Mouse (Mus musculus) embryonic facial prominence, embryonic 10.5 days (tissue): Measurements from ENCODE around the gene Nmnat3. TPM values are rescaled to one million over a fixed set of nuclear protein-coding genes. Genes with fewer than 3 reads are reported as not detected.

Experiments
- DNase-seq: peaks from one replicate; pipeline ENCODE4 v3.0.0-alpha.2; 2017; ENCODE audit warnings: low spot score
- H3K27ac ChIP-seq: fragments of 300-500 bp; sonication (generic); replicated peaks from 2 replicates; pipeline ENCODE4 v1.5.1; 2016; ENCODE audit warnings: mild to moderate bottlenecking
- H3K27me3 ChIP-seq: fragments of 300-500 bp; sonication (generic); replicated peaks from 2 replicates; pipeline ENCODE4 v1.6.1; 2016; ENCODE audit warnings: low read depth, mild to moderate bottlenecking; ENCODE audit not compliant: poor library complexity, severe bottlenecking
- H3K36me3 ChIP-seq: fragments of 300-500 bp; sonication (generic); replicated peaks from 2 replicates; pipeline ENCODE4 v1.6.1; 2016; ENCODE audit warnings: mild to moderate bottlenecking, moderate library complexity
- H3K4me1 ChIP-seq: fragments of 300-500 bp; sonication (generic); 2 replicates; pipeline ENCODE4 v1.6.1; 2016
- H3K4me3 ChIP-seq: fragments of 300-500 bp; sonication (generic); 2 replicates; pipeline ENCODE4 v1.5.1; 2016; ENCODE audit warnings: mild to moderate bottlenecking, moderate library complexity
- H3K9me3 ChIP-seq: fragments of 300-500 bp; sonication (generic); 2 replicates; pipeline ENCODE4 v1.6.1; 2016; ENCODE audit warnings: mild to moderate bottlenecking
- WGBS: fragments of 180-500 bp; shearing (Covaris S2); methylation state at CpG from one replicate; pipeline ENCODE4 v1.1.7; 2016; 5-methylcytosine and 5-hydroxymethylcytosine counted together
- polyA plus RNA-seq: library from polyadenylated mRNA; unstranded; fragments of >200 nt; fragmentation: Nextera tagmentation; extraction: Ambion mirVana; gene quantifications from 2 replicates; pipeline ENCODE4 v1.2.1, GENCODE M21; 2016

Nmnat3 gene
- polyA plus RNA-seq, 1 experiment from 2014 or later = 3.4 TPM

DNA sequence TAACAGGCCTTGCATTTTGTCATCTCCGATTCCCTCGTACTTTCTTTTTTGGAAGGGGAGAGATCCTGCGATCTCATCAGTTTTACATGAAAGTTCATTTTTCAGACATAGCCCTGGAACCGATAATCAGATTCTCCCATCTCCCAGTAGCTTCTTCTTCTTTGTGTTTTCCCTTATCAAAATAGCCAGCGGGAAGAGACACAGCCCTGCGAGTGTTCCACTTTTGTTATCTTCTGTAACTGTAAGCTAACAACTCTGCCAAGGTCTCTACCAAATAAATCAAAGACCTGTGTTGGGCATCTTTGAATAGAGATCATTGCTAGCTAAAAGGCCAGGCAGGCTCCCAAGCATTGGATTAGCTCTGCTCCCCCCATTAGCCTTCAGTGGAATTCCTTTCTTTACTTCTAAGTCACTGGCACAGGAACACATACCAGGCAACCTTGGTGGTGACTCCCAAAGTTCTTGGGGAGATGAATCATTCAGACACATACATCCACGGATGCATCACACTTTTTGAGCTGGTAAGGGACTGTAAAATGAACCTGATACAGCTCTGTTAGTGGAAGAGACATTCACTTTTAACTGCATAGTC is 26.9 kb downstream of the Nmnat3 start:
- Histone ChIP-seq H3K36me3 (no peaks in the 10 kb centered on the region), H3K9me3 (no peaks in the 10 kb centered on the region), H3K27me3 (no peaks in the 10 kb centered on the region), H3K4me3 (no peak overlapping the region), H3K27ac (no peak overlapping the region), H3K4me1 (peaks cover 5% of the 10 kb centered on the region)
- 90% methylated on average over 7 of the region's 7 CpGs for WGBS
- no peak for DNase-seq

DNA sequence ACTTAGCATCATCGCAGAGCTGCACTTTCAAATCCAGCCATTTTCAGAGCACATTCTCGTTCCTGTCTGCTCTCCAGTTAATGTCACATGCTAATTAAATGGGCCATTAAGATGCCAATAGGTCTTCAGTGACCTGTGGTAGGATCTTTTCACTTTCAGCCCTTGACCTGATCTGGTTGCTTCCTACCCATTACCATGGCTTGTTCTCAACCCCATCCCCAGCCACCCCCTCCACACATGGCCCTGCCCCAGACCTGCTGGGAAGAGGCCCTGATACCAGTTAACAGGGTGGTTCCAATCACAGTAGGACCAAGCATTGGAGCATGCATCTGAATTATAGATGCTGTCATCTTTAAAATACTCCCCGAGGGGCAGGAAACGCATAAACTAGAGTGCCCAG is 30.7 kb downstream of the Nmnat3 start:
- WGBS = 80% methylated on average over 4 of the region's 4 CpGs
- no peak for DNase-seq
- H3K27ac ChIP-seq = no peak overlapping the region
- peaks cover 3% of the 10 kb centered on the region; the same call in 1 of the 2 replicates for H3K9me3 ChIP-seq
- no peaks in the 10 kb centered on the region for H3K27me3 ChIP-seq
- H3K4me3 ChIP-seq = no peak overlapping the region
- H3K36me3 ChIP-seq = no peaks in the 10 kb centered on the region
- H3K4me1 ChIP-seq = peaks cover 5% of the 10 kb centered on the region

DNA sequence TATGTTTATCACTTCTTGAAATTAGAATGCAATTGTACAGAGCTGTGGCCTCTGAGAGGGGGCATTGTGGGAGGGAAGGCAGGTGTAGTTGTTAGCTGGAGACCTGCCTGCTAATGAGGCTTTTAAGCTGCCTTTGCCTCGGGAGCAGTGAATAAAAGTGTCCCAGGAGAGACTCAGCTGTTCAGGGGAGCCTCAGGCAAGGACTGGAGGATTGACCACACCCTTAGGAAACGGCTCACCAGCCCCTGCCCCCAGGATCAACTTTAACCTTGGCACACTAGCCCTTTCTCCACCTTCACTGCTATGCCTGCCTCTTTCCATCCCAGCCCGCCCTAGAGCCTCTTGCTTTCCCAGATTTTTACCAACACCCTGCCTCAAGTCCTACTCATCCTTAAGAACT is 31.6 kb downstream of the Nmnat3 start:
- Histone ChIP-seq H3K27ac (no peak overlapping the region), H3K36me3 (no peaks in the 10 kb centered on the region), H3K4me1 (peaks cover 5% of the 10 kb centered on the region), H3K4me3 (no peak overlapping the region), H3K9me3 (peaks cover 3% of the 10 kb centered on the region; the same call in 1 of the 2 replicates), H3K27me3 (no peaks in the 10 kb centered on the region)
- WGBS = 42% methylated on average over 3 of the region's 3 CpGs
- DNase-seq = no peak

DNA sequence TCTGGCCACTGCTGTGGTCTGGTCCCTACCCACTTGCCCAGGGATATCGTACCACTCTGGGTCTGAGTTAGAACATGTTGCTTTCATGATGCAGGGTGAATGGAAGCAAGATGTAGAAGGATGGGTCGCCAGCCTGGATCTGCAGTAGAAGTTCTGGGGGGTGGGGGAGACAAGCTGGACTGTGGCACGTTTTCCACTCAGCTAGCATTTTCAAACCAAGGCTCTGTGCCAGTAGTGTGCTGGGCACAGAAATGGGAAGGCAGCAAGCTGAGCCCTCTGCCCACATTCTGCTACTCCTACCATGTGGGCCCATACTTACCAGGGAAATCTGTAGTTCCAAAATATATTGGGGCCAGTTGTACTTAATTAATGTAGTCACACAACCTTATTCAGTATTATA is 33.5 kb downstream of the Nmnat3 start:
- 91% methylated on average over 3 of the region's 3 CpGs for WGBS
- Histone ChIP-seq H3K36me3 (no peaks in the 10 kb centered on the region), H3K4me3 (no peak overlapping the region), H3K27me3 (no peaks in the 10 kb centered on the region), H3K27ac (no peak overlapping the region), H3K4me1 (peaks cover 5% of the 10 kb centered on the region), H3K9me3 (peaks cover 3% of the 10 kb centered on the region; the same call in 1 of the 2 replicates)
- DNase-seq = no peak

DNA sequence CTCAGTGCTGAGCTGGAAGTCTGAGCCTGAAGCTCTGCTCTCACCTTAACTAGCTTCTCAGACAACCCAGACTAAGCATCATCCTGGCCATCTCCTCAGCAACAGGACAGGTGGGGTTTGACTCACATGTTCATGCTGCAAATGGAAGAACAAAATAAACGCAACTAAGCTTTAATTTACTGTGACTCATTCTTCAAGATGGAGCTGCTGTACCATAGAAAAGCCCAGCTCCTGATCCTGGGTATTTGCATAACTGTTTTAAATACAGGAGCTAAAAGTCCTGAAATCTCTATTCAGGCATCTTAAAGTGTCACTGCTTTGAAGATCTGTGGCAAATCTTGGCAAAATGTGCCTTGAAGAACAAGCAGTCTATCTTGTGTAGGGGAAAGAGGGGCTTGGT is 38.9 kb downstream of the Nmnat3 start:
- H3K4me3 ChIP-seq = no peak overlapping the region
- H3K4me1 ChIP-seq = peaks cover 20% of the 10 kb centered on the region
- peaks cover 3% of the 10 kb centered on the region; the same call in 1 of the 2 replicates for H3K9me3 ChIP-seq
- DNase-seq = no peak
- H3K27ac ChIP-seq = no peak overlapping the region
- no peaks in the 10 kb centered on the region for H3K27me3 ChIP-seq
- 82% methylated on average over 1 of the region's 1 CpGs for WGBS
- H3K36me3 ChIP-seq = no peaks in the 10 kb centered on the region

DNA sequence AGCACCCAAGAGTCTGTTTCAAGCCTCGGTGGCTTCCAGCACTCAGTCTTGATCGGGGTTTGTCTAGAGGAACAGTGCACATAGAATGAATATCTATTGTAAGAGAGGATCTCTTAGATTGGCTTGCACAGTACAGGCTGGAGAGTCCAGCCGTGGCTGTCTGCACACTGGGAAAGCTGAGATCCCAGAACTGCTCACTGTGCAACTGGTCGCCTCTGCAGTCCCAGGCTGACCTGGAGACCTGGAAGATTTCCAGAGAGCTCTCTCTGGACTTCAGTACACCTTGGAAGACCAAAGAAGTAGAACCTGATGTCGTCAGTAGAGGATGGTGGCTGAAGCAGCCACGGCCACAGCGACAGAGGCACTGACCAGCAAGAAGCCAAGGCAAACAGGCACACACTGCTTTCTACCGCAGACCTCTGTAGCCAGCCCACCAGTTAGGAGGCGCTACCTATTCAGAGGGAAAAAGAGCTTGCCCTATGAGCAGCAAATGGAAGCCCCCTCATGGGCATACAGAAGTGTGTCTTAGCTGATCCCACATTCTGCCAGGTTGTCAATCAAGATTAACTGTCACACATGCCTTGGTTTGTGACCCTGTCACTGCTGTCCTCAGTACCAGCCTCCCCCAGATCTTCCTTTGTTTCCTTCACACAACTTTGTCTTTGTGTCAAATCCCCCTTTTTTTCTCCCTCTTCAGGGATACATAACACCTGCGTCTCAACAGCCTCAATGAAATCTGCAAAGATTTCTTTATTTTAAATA is 41.4 kb downstream of the Nmnat3 start:
- Histone ChIP-seq H3K27me3 (no peaks in the 10 kb centered on the region), H3K4me3 (no peak overlapping the region), H3K27ac (no peak overlapping the region), H3K4me1 (peaks cover 20% of the 10 kb centered on the region), H3K9me3 (no peaks in the 10 kb centered on the region), H3K36me3 (no peaks in the 10 kb centered on the region)
- DNase-seq = no peak
- 80% methylated on average over 10 of the region's 10 CpGs for WGBS

DNA sequence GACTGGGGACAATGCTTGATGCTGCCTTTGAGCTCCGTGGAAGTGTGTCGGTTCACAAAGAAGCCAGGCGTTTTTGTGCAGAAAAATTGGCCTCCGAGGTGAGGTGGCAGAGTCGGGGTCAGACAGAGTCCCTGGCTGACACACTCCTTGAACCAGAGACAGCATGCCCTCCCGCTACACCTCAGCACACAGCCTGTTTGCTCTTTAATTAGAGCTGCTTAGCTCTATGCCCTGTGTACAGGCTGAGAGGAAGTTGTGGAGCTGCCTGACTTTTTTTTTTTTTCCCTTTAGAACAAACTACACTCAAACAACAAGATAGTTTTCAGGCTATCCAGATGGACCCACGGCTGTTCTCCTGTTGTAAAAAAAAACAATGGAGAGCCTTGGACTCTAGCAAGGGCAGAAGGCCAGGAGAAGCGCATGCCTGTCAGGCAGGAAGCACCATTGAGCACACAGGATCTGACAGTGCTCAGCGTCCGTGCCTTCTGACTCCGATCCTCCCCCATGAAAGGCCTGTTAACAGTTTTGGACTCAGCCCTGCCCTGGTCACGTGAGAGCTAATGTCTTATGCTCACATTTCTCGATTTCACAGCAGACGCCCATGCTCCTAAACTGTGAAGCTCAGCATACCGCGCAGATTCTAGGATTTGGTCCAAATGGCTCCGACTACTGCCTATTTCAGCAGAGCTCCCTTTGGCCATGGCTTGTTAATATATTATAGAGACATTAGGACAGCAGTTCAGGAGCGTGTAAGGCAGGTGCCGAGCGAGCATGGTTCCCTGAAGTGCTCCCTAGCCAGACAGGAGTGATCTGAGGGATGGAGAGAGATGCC is 42.3 kb downstream of the Nmnat3 start:
- H3K4me1 ChIP-seq = peaks cover 20% of the 10 kb centered on the region
- no peaks in the 10 kb centered on the region for H3K9me3 ChIP-seq
- WGBS = 59% methylated on average over 20 of the region's 20 CpGs
- no peak overlapping the region for H3K27ac ChIP-seq
- no peak for DNase-seq
- H3K27me3 ChIP-seq = no peaks in the 10 kb centered on the region
- H3K4me3 ChIP-seq = no peak overlapping the region
- H3K36me3 ChIP-seq = no peaks in the 10 kb centered on the region

DNA sequence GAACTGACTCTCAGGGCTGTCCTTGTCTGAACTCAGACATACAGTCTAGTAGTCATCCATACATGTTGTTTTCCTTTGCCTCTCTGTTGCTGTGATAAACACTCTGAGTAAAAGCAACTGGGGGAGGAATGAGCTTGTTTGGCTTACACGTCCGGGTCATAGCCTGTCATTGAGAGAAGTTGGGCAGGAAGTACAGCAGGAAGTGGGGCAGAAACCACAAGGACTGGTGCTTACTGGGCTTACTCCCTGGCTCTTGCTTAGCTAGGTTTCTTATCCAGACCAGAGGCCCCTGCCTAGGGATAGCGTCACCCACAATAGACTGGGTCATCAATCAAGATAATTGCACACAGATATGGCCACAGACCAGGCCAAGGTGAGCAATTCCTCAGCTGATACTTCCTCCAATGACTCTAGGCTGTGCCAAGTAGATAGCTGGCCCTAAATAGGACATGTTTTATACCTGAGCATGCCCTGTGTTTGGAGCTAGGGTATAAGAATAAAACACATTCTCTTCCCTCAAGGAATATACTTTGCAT is 46.1 kb downstream of the Nmnat3 start:
- WGBS = 88% methylated on average over 3 of the region's 3 CpGs
- Histone ChIP-seq H3K9me3 (no peaks in the 10 kb centered on the region), H3K4me3 (no peak overlapping the region), H3K4me1 (peaks cover 24% of the 10 kb centered on the region), H3K27ac (no peak overlapping the region), H3K27me3 (no peaks in the 10 kb centered on the region), H3K36me3 (no peaks in the 10 kb centered on the region)
- DNase-seq = no peak

DNA sequence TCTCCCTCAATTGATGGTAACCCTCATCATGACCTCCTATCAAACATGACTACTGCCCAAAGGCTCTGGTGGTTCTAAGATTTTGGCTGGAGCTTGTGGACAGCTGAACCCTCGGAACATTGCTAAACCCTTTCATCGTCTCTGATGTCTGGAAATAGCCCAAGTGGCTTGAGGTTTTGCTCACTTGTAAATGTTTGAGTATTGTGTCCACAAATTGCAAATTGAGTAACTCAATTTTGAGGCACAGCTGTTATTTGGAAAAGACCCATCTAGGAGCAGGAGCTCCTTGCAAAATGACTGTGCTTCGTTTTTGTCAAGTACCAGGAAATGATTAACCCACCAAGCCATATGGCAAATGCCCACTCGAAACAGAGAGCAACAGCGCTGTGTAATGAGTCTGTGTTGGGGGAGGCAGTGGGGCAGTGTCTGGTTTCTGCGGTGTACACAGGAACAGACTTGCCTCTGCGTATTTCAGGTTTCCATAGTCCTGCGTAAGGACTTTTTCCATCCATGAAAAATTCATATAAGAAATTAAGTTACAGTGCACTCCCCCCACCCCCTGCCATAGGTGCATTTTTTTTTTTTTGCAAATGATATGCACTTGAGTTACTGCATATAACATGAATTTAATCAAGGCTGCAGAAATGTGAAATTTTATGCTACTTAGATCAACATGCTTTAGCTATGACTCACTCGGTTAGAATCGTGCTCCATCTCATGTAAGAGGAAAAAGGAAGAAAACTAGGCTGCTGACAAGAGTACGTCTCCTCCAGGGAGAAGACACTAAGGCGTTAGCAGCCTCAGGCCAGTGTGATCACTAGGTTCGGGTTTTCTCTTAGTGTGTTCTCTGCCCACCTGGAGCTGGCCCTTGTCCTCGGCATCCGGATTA is 50.9 kb downstream of the Nmnat3 start:
- Histone ChIP-seq H3K36me3 (no peaks in the 10 kb centered on the region), H3K9me3 (no peaks in the 10 kb centered on the region), H3K4me3 (no peak overlapping the region), H3K4me1 (0 out of 2 replicates have a peak, but pooled peaks cover 4% of the 10 kb centered on the region), H3K27me3 (no peaks in the 10 kb centered on the region), H3K27ac (no peak overlapping the region)
- DNase-seq = no peak
- WGBS = 83% methylated on average over 15 of the region's 15 CpGs

DNA sequence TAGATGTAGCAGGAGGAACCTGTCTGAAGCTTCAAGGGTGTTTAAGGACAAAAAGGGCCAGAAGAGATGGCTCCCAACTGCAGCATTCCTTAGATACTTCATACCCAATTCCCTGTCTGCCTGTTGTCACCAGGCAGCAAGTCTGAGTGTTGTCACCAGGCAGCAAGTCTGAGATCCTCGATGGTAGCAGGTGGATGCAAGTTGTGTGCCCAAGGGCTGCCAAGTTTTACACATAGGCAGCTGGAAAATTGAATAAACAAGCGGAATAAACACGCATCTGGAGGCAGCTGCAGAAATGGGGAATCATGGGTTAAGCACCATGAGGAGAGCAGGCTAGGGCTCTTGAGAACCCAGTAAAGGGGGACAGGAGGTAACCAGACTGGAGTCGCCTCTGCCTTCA is 52.7 kb downstream of the Nmnat3 start:
- DNase-seq = no peak
- Histone ChIP-seq H3K27ac (no peak overlapping the region), H3K4me3 (no peak overlapping the region), H3K36me3 (no peaks in the 10 kb centered on the region), H3K27me3 (no peaks in the 10 kb centered on the region), H3K9me3 (no peaks in the 10 kb centered on the region), H3K4me1 (0 out of 2 replicates have a peak, but pooled peaks cover 4% of the 10 kb centered on the region)
- 87% methylated on average over 4 of the region's 4 CpGs for WGBS

DNA sequence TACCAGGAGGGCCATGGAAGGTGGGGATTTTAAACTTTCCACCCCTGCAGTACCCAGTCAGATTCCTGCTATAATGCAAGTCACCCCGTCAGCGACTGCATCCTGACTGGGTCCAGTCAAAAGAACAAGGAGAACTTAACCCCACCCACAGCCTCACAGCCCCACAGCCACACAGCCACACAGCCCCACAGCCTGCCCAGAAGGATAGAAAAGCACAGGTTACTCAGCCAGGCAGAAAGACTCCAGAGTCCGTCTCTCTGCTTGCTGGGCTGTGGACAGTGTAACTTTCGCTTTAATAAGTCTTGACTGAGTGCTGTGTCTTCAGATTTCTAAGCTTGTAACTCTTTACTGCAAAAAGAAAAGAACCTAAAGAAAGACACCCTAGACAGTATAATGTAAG is 53.2 kb downstream of the Nmnat3 start:
- Histone ChIP-seq H3K4me1 (0 out of 2 replicates have a peak, but pooled peaks cover 4% of the 10 kb centered on the region), H3K27ac (no peak overlapping the region), H3K9me3 (no peaks in the 10 kb centered on the region), H3K36me3 (no peaks in the 10 kb centered on the region), H3K27me3 (no peaks in the 10 kb centered on the region), H3K4me3 (no peak overlapping the region)
- 66% methylated on average over 4 of the region's 4 CpGs for WGBS
- no peak for DNase-seq

DNA sequence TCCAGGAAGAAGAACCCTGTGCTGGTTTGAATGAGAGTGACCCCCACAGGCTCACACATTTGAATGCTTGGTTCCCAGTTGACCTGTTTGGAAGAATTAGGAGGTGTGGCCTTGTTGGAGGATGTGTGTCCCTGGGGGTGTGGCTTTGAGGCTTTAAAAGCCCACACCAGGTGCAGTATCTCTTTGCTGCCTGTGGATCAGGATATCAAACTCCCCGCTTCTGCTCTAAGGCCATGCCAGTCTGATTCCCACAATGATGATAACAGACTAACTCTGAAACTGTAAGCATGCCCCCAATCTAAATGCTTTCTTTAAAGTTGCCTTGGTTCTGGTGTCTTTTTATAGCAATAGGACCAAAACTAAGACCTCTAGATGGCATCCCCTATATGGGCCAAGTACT is 58.6 kb downstream of the Nmnat3 start:
- Histone ChIP-seq H3K27me3 (0 out of 2 replicates have a peak, but pooled peaks cover 7% of the 10 kb centered on the region), H3K9me3 (no peaks in the 10 kb centered on the region), H3K4me1 (peaks cover 17% of the 10 kb centered on the region), H3K27ac (no peak overlapping the region), H3K4me3 (no peak overlapping the region), H3K36me3 (no peaks in the 10 kb centered on the region)
- DNase-seq = no peak
- WGBS = 86% methylated on average over 1 of the region's 1 CpGs
